Comparison of ENCODE assay signal across 9 mouse cellular contexts in genomic region chr1:172617365-172618076, GRCm38 (mm10). TPM values are rescaled to one million over a fixed set of nuclear protein-coding genes. Genes with fewer than 3 reads are reported as not detected.
DNase-seq lines count a peak whose midpoint lies in the region; ATAC-seq and TF ChIP-seq lines count a peak whose summit lies in the region.
"Had no signal": no experiment of that assay in that cellular context is flagged by ENCODE, and none has a peak within 500 bp of the region (broad histone marks: within the 10 kb centered on the region; RNA-seq: fewer than 3 reads in every experiment).

No protein-coding gene starts in this region.

- H3K36me3 ChIP-seq in forebrain, embryonic 13.5 days (ENCODE audit: poor library complexity, severe bottlenecking) = no peaks in the 10 kb centered on the region
- no peaks in the 10 kb centered on the region for H3K36me3 ChIP-seq in limb, embryonic 13.5 days
- no peaks in the 10 kb centered on the region for H3K36me3 ChIP-seq in stomach, embryonic 14.5 days (ENCODE audit: control insufficient read depth, insufficient read depth, low read length)
- H3K36me3 ChIP-seq: liver, embryonic 12.5 days had no signal

- DNase-seq in left cerebral cortex, adult 2 months (ENCODE audit: extremely low spot score in 1 of 2, low spot score in 2 of 2) = no peak
- no peak for DNase-seq in left cerebral cortex, postnatal 36 days (ENCODE audit: low spot score in 2 of 2)
- no peak for DNase-seq in urinary bladder, adult 18-20 months (ENCODE audit: low spot score in 2 of 2)
- no peak for DNase-seq in layer of hippocampus, postnatal 14 days (ENCODE audit: low spot score in 2 of 2)

- 41% methylated on average over 14 of the region's 14 CpGs for WGBS in forebrain, embryonic 13.5 days
- WGBS in limb, embryonic 13.5 days = 19% methylated on average over 14 of the region's 14 CpGs
- WGBS in stomach, embryonic 14.5 days = 28% methylated on average over 14 of the region's 14 CpGs

- no peak overlapping the region for H3K27ac ChIP-seq in left cerebral cortex, adult 2 months
- H3K27ac ChIP-seq in forebrain, embryonic 13.5 days = no peak overlapping the region
- H3K27ac ChIP-seq in limb, embryonic 13.5 days = no peak overlapping the region; the same call in 1 of the 2 replicates
- H3K27ac ChIP-seq in stomach, embryonic 14.5 days (ENCODE audit: low read length) = no peak overlapping the region
- H3K27ac ChIP-seq: liver, embryonic 12.5 days had no signal

- ATAC-seq in forebrain, embryonic 13.5 days = peak; percentile 37
- ATAC-seq in limb, embryonic 13.5 days (ENCODE audit: low FRiP score, low read depth) = peak; percentile 4; the same call in 1 of the 2 replicates
- ATAC-seq in stomach, embryonic 14.5 days (ENCODE audit: insufficient number of reproducible peaks, insufficient read depth, low FRiP score, low read depth) = no peak
- ATAC-seq: liver, embryonic 12.5 days had no signal

- peak overlapping the region; percentile 64 for H3K4me2 ChIP-seq in forebrain, embryonic 13.5 days
- H3K4me2 ChIP-seq in limb, embryonic 13.5 days (replicated peaks) = peak overlapping the region; percentile 70
- H3K4me2 ChIP-seq in stomach, embryonic 14.5 days (replicated peaks; ENCODE audit: low read depth, low read length) = peak overlapping the region; percentile 55

- no peak for TF ChIP-seq CTCF in left cerebral cortex, adult 2 months (IDR thresholded peaks at IDR 0.05)

- no peak overlapping the region for H3K9ac ChIP-seq in forebrain, embryonic 13.5 days
- peak overlapping the region; percentile 53; the same call in 1 of the 2 replicates for H3K9ac ChIP-seq in limb, embryonic 13.5 days
- H3K9ac ChIP-seq in stomach, embryonic 14.5 days (replicated peaks; ENCODE audit: low read depth, low read length) = no peak overlapping the region
- H3K9ac ChIP-seq: liver, embryonic 12.5 days had no signal

- peak overlapping the region; percentile 45; the same call in 1 of the 2 replicates for H3K4me3 ChIP-seq in left cerebral cortex, adult 2 months
- H3K4me3 ChIP-seq in forebrain, embryonic 13.5 days = peak overlapping the region; percentile 34
- peak overlapping the region; percentile 36 for H3K4me3 ChIP-seq in limb, embryonic 13.5 days
- H3K4me3 ChIP-seq in stomach, embryonic 14.5 days (ENCODE audit: low read depth, low read length) = peak overlapping the region; percentile 22; the same call in 1 of the 2 replicates
- H3K4me3 ChIP-seq: liver, embryonic 12.5 days had no signal

- no peaks in the 10 kb centered on the region for H3K9me3 ChIP-seq in forebrain, embryonic 13.5 days (replicated peaks)
- no peaks in the 10 kb centered on the region for H3K9me3 ChIP-seq in limb, embryonic 13.5 days
- H3K9me3 ChIP-seq in stomach, embryonic 14.5 days (ENCODE audit: control insufficient read depth, low read depth, low read length) = no peaks in the 10 kb centered on the region
- H3K9me3 ChIP-seq: liver, embryonic 12.5 days had no signal

- H3K27me3 ChIP-seq in forebrain, embryonic 13.5 days = no peaks in the 10 kb centered on the region
- peaks cover 14% of the 10 kb centered on the region for H3K27me3 ChIP-seq in limb, embryonic 13.5 days
- H3K27me3 ChIP-seq in stomach, embryonic 14.5 days (ENCODE audit: control insufficient read depth, insufficient read depth, low read length) = no peaks in the 10 kb centered on the region

- H3K4me1 ChIP-seq in forebrain, embryonic 13.5 days = peaks cover 15% of the 10 kb centered on the region
- peaks cover 21% of the 10 kb centered on the region for H3K4me1 ChIP-seq in limb, embryonic 13.5 days
- 0 out of 2 replicates have a peak, but pooled peaks cover 8% of the 10 kb centered on the region for H3K4me1 ChIP-seq in stomach, embryonic 14.5 days (ENCODE audit: control insufficient read depth, insufficient read depth, low read length)
- H3K4me1 ChIP-seq: liver, embryonic 12.5 days had no signal

- intact Hi-C loops in left cerebral cortex, adult 2 months (cut with DNase I) = loop anchor here (2.0 kb wide), 1 partner anchor 15 kb away; the partner anchor contains the start of gene Dusp23
- intact Hi-C loops in left cerebral cortex, postnatal 36 days (cut with DNase I) = loop anchor here (5.0 kb wide), 2 partner anchors 55 to 205 kb away; no protein-coding TSS in a partner anchor

RNA-seq across cellular contexts. Expression of gene Fcrl6, which starts 15.2 kb away (rescaled TPM):
- not detected for total RNA-seq in left cerebral cortex, adult 2 months (2021)
- not detected for total RNA-seq in left cerebral cortex, postnatal 36 days (2021)
- not detected in 2 replicates for polyA plus RNA-seq in forebrain, embryonic 13.5 days (2015; fragmentation: Nextera tagmentation; extraction: Ambion mirVana)
- 1.0 and 1.3 TPM in 2 replicates for polyA plus RNA-seq in limb, embryonic 13.5 days (2015; fragmentation: Nextera tagmentation; extraction: Ambion mirVana)
- polyA plus RNA-seq in stomach, embryonic 14.5 days (2014; fragmentation: Nextera tagmentation; extraction: Ambion mirVana) = not detected in 2 replicates
- not detected for total RNA-seq in layer of hippocampus, postnatal 14 days (2021)
- total RNA-seq: MEL had no signal
- polyA plus RNA-seq: liver, embryonic 12.5 days had no signal

RNA-seq across cellular contexts. Expression of gene Dusp23, which starts 15.2 kb away (rescaled TPM):
- 1 to 10 TPM; 4.4 to 5.7 TPM for total RNA-seq in left cerebral cortex, adult 2 months (2021)
- total RNA-seq in left cerebral cortex, postnatal 36 days (2021) = 1 to 10 TPM; 5.2 to 7.3 TPM
- 4.8 and 6.1 TPM in 2 replicates for polyA plus RNA-seq in forebrain, embryonic 13.5 days (2015; fragmentation: Nextera tagmentation; extraction: Ambion mirVana)
- polyA plus RNA-seq in limb, embryonic 13.5 days (2015; fragmentation: Nextera tagmentation; extraction: Ambion mirVana) = 10.1 and 10.5 TPM in 2 replicates
- 12.3 and 15.3 TPM in 2 replicates for polyA plus RNA-seq in stomach, embryonic 14.5 days (2014; fragmentation: Nextera tagmentation; extraction: Ambion mirVana)
- 1 to 10 TPM; 5.2 to 7.0 TPM for total RNA-seq in layer of hippocampus, postnatal 14 days (2021)

RNA-seq across cellular contexts. Expression of gene Slamf8, which starts 27.2 kb away (rescaled TPM):
- total RNA-seq in left cerebral cortex, adult 2 months (2021) = not detected
- not detected for total RNA-seq in left cerebral cortex, postnatal 36 days (2021)
- polyA plus RNA-seq in forebrain, embryonic 13.5 days (2015; fragmentation: Nextera tagmentation; extraction: Ambion mirVana) = not detected in 2 replicates
- 0.11 and 0.25 TPM in 2 replicates for polyA plus RNA-seq in limb, embryonic 13.5 days (2015; fragmentation: Nextera tagmentation; extraction: Ambion mirVana)
- 0.45 TPM in 1 of 2 replicates, not detected in the other for polyA plus RNA-seq in stomach, embryonic 14.5 days (2014; fragmentation: Nextera tagmentation; extraction: Ambion mirVana)
- total RNA-seq in layer of hippocampus, postnatal 14 days (2021) = not detected
- total RNA-seq: MEL had no signal
- polyA plus RNA-seq: liver, embryonic 12.5 days had no signal
